Mouse (Mus musculus): ENCODE data around the gene Trio. TPM values are rescaled to one million over a fixed set of nuclear protein-coding genes. Genes with fewer than 3 reads are reported as not detected.
A peak's percentile ranks its signal among the peaks of the same experiment; 100 is the strongest.

Trio gene
- polyA plus RNA-seq, 1 experiment = 149 TPM

DNA sequence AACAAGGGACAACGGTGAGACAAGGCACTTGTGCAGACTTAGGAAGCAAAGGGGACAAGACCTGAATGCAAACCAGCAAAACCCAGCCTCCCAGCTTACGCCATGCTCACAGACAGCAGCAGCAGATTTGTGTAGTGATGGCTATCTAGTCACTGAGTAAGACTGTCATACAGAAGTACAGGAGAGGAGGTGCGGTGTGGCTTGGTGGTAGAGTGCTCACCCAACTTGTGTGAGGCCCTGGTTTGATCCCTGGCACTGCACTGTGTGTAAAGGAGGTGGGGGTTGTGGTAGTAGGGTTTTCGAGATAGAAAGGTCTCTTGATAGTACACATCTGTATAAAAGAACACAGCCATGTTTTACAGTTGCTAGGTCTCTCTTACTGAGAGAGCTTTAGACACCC is 198.8 kb downstream of the Trio start:
- H3K4me1 ChIP-seq (ENCODE audit: control insufficient read depth, insufficient read depth, low read length) = peaks cover 4% of the 10 kb centered on the region; the same call in 1 of the 2 replicates
- H3K27ac ChIP-seq (ENCODE audit: insufficient read depth, low read length) = no peak overlapping the region
- no peak for TF ChIP-seq POLR2A (IDR thresholded peaks at IDR 0.05; ENCODE audit: extremely low read depth, insufficient read depth, low read length)
- no peak for TF ChIP-seq CTCF (IDR thresholded peaks at IDR 0.05; ENCODE audit: extremely low read depth, insufficient read depth, low read length)
- no peak overlapping the region for H3K4me3 ChIP-seq (ENCODE audit: insufficient read depth, low read length)

GRCm38 (mm10) chr15:27826048-27826637 is 199.5 kb downstream of the Trio start:
- Histone ChIP-seq H3K27ac (ENCODE audit: insufficient read depth, low read length) (no peak overlapping the region), H3K4me1 (ENCODE audit: control insufficient read depth, insufficient read depth, low read length) (peaks cover 4% of the 10 kb centered on the region; the same call in 1 of the 2 replicates), H3K4me3 (ENCODE audit: insufficient read depth, low read length) (no peak overlapping the region)
- TF ChIP-seq POLR2A (IDR thresholded peaks at IDR 0.05; ENCODE audit: extremely low read depth, insufficient read depth, low read length) (no peak), CTCF (IDR thresholded peaks at IDR 0.05; ENCODE audit: extremely low read depth, insufficient read depth, low read length) (0 out of 2 replicates have a peak, but pooled peaks have one; percentile 14)

- peaks cover 4% of the 10 kb centered on the region; the same call in 1 of the 2 replicates for H3K4me1 ChIP-seq (ENCODE audit: control insufficient read depth, insufficient read depth, low read length)
- TF ChIP-seq POLR2A (IDR thresholded peaks at IDR 0.05; ENCODE audit: extremely low read depth, insufficient read depth, low read length) (no peak), CTCF (IDR thresholded peaks at IDR 0.05; ENCODE audit: extremely low read depth, insufficient read depth, low read length) (no peak)
- no peak overlapping the region for H3K4me3 ChIP-seq (ENCODE audit: insufficient read depth, low read length)
- no peak overlapping the region for H3K27ac ChIP-seq (ENCODE audit: insufficient read depth, low read length)
Measured at GRCm38 (mm10) chr15:27825390-27825789, 200.3 kb downstream of the Trio start.

DNA sequence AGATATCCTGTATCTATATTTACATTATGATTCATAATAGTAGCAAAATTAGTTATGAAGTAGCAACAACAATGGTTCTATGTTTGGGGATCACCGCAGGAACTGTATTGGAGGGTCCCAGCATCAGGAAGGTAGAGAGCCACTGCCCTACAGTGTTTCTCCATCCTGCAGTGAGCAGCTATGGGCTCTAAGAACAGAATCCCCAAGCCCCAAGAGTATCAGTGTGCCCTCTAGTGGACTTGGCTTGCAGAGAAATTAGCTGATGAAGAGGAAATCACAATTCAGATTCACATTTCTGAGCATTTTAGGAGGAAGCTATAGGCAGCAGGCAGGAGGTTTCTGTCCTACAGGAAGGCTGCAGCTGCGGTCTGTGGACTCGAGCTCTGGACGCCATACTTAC is 202.1 kb downstream of the Trio start:
- Histone ChIP-seq H3K27ac (ENCODE audit: insufficient read depth, low read length) (no peak overlapping the region), H3K4me3 (ENCODE audit: insufficient read depth, low read length) (no peak overlapping the region), H3K4me1 (ENCODE audit: control insufficient read depth, insufficient read depth, low read length) (peaks cover 4% of the 10 kb centered on the region; the same call in 1 of the 2 replicates)
- peak; percentile 51; the same call in 1 of the 2 replicates for TF ChIP-seq CTCF (IDR thresholded peaks at IDR 0.05; ENCODE audit: extremely low read depth, insufficient read depth, low read length)
- no peak for TF ChIP-seq POLR2A (IDR thresholded peaks at IDR 0.05; ENCODE audit: extremely low read depth, insufficient read depth, low read length)

- H3K4me3 ChIP-seq (ENCODE audit: insufficient read depth, low read length) = no peak overlapping the region
- H3K27ac ChIP-seq (ENCODE audit: insufficient read depth, low read length) = no peak overlapping the region
- TF ChIP-seq POLR2A (IDR thresholded peaks at IDR 0.05; ENCODE audit: extremely low read depth, insufficient read depth, low read length) = no peak
- H3K4me1 ChIP-seq (ENCODE audit: control insufficient read depth, insufficient read depth, low read length) = peaks cover 7% of the 10 kb centered on the region; the same call in 1 of the 2 replicates
Measured at GRCm38 (mm10) chr15:27822461-27822860, 203.2 kb downstream of the Trio start.

DNA sequence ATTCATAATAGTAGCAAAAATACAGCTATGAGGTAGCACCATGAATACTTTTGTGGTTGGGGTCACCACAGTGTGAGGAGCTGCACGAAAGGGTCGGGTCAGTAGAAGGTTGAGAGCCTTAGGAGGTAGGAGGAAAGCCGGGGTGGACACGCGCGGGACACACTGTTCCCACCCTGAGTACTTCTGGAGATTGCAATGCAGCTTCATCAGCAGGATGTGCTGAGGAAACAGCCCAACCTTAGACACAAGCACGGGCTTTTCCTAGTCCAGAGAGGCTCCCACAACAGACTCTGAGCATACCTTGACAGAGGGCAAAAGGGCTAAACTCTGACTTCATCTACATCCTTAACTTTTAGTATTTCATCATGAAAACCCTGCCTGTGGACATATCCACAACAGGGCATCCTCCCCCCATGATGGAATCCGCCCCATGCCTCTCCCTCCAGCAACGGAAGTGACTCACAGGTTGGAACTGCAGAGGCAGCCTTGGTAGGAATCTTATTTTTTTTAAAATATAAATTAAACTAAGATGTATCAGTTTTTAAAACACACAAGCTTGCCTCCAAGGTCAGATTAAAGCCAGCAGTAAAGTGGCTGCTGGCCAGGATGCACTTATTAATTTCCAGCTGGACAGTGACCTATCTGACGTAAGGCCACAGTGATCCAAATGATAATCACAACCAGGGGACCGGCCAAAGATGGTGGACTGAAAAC is 203.8 kb downstream of the Trio start:
- Histone ChIP-seq H3K4me3 (ENCODE audit: insufficient read depth, low read length) (no peak overlapping the region), H3K4me1 (ENCODE audit: control insufficient read depth, insufficient read depth, low read length) (peaks cover 9% of the 10 kb centered on the region; the same call in 1 of the 2 replicates), H3K27ac (ENCODE audit: insufficient read depth, low read length) (no peak overlapping the region)
- TF ChIP-seq CTCF (IDR thresholded peaks at IDR 0.05; ENCODE audit: extremely low read depth, insufficient read depth, low read length) = no peak
- TF ChIP-seq POLR2A (IDR thresholded peaks at IDR 0.05; ENCODE audit: extremely low read depth, insufficient read depth, low read length) = no peak

- Histone ChIP-seq H3K4me3 (ENCODE audit: insufficient read depth, low read length) (no peak overlapping the region), H3K27ac (ENCODE audit: insufficient read depth, low read length) (peak overlapping the region; percentile 52), H3K4me1 (ENCODE audit: control insufficient read depth, insufficient read depth, low read length) (peaks cover 6% of the 10 kb centered on the region; the same call in 1 of the 2 replicates)
- TF ChIP-seq CTCF (IDR thresholded peaks at IDR 0.05; ENCODE audit: extremely low read depth, insufficient read depth, low read length) (no peak), POLR2A (IDR thresholded peaks at IDR 0.05; ENCODE audit: extremely low read depth, insufficient read depth, low read length) (0 out of 2 replicates have a peak, but pooled peaks have one; percentile 30)
Measured at GRCm38 (mm10) chr15:27817096-27817495, 208.6 kb downstream of the Trio start.

DNA sequence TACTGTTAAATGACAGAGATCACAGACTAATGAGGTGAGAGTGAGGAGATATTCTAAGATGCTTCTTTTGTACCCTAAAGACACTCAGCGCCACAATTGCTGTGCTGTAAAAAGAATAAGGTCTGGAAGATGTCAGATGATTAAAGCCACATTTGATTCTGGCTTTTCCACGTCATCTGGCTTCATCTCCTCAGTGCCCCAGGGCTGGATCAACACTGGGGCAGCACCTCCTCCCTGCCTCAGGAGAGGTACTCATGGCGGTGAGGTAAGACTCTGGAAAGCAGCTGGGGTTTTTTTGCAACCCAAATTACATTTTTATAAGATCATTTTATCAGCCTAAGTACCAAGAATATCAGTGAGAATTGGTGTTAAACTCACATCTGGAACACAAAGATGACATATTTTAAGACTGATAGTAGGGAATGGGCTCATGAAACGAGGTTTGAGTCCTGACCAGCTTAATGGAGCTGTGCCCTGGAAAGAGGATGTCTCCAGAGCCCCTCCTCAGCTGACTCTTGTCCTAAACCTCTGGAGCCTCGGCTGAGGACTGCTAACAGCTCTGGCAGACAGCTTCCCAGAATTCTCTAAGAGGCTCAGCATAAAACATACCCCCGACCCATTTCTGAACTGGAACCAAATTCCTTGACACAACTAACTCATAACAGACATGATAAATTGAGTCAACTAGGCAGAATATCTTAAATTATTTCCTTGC is 210.8 kb downstream of the Trio start:
- Histone ChIP-seq H3K27ac (ENCODE audit: insufficient read depth, low read length) (no peak overlapping the region), H3K4me3 (ENCODE audit: insufficient read depth, low read length) (no peak overlapping the region), H3K4me1 (ENCODE audit: control insufficient read depth, insufficient read depth, low read length) (peaks cover 7% of the 10 kb centered on the region; the same call in 1 of the 2 replicates)
- no peak for TF ChIP-seq CTCF (IDR thresholded peaks at IDR 0.05; ENCODE audit: extremely low read depth, insufficient read depth, low read length)
- TF ChIP-seq POLR2A (IDR thresholded peaks at IDR 0.05; ENCODE audit: extremely low read depth, insufficient read depth, low read length) = no peak

- H3K4me3 ChIP-seq (ENCODE audit: insufficient read depth, low read length) = no peak overlapping the region
- peaks cover 9% of the 10 kb centered on the region for H3K4me1 ChIP-seq (ENCODE audit: control insufficient read depth, insufficient read depth, low read length)
- peak overlapping the region; percentile 7; the same call in 1 of the 2 replicates for H3K27ac ChIP-seq (ENCODE audit: insufficient read depth, low read length)
- TF ChIP-seq POLR2A (IDR thresholded peaks at IDR 0.05; ENCODE audit: extremely low read depth, insufficient read depth, low read length) (no peak), CTCF (IDR thresholded peaks at IDR 0.05; ENCODE audit: extremely low read depth, insufficient read depth, low read length) (no peak)
Measured at GRCm38 (mm10) chr15:27810793-27811488, 214.7 kb downstream of the Trio start.
